Mouse (Mus musculus) lung, postnatal 36 days (tissue): Measurements from ENCODE around the gene Sult3a1.
"Not testable (repeated sequence)": the region's sequence is repeated elsewhere in the genome, so short reads cannot be mapped to it uniquely, and the experiment has no call there.

Experiments used
- DNase-seq: peaks from one replicate; pipeline ENCODE4 v3.0.0; 2022; ENCODE audit warnings: mixed read lengths

Gene Sult3a1

GRCm38 (mm10) chr10:33857421-33857820 is at the start of gene Sult3a1:
Gene Sult3a1 (plus strand): TSS chr10:33857721.
- no peak for DNase-seq

GRCm38 (mm10) chr10:33811807-33812206 is 45.7 kb upstream of the Sult3a1 start:
- DNase-seq = no peak

- no peak for DNase-seq
Measured at GRCm38 (mm10) chr10:33814266-33814665, 43.3 kb upstream of the Sult3a1 start.

DNA sequence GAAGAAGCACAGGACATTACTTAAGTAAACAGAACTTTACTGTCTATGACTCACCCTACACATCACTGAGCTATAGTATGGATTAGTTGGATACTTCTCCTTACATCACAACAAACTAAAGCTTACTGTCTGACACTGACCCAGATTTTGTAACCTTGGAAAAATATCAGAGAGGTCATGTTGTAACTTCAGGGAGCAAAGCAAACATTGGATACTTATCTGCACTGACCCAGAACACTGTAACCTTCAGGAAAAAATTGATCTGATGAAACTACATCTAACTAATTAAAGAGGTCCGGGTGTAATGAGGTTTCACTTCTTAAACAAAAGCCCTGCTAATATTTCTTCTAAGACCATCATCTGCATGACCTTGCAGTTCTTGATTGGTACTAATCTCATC is 40.6 kb upstream of the Sult3a1 start:
- no peak for DNase-seq

DNA sequence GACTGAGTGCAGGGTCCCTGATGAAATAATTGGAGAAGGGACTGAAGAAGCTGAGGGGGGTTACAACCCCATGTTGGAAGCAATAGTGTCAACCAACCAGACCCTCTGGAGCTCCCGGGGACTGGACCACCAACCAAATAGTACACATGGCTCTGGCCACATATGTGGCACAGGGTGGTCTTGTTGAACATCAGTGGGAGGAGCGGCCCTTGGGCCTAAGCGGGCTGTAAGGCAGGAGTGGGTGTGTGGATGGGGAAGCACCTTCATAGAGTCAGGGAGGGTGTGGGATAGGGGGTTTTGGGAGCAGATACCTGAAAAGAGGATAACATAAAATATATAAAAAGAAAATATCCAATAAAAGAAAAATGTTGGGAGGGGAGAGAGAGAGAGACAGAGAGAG is 36.6 kb upstream of the Sult3a1 start:
- no peak for DNase-seq

- no peak for DNase-seq
Measured at GRCm38 (mm10) chr10:33865994-33866393, 8.5 kb downstream of the Sult3a1 start.

DNA sequence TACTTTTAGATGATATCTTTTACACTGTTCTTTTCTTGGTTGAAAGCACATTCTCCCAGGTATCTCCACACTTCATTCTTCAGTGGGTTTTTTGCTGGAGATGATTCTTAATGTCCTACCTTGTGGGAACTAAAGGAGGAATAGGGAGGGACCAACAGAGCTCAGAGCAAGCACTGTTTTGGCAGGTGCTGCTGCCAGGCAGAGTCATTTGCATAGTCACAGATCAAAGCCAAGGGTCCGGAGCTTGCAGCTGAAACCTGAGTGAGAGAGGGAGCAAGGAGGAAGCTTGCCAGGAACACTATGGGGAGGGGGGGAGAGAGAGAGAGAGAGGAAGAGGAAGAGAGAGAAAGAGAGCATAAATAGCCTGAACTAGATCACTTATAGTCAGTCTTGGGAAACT is 12.9 kb downstream of the Sult3a1 start:
- DNase-seq = no peak

DNA sequence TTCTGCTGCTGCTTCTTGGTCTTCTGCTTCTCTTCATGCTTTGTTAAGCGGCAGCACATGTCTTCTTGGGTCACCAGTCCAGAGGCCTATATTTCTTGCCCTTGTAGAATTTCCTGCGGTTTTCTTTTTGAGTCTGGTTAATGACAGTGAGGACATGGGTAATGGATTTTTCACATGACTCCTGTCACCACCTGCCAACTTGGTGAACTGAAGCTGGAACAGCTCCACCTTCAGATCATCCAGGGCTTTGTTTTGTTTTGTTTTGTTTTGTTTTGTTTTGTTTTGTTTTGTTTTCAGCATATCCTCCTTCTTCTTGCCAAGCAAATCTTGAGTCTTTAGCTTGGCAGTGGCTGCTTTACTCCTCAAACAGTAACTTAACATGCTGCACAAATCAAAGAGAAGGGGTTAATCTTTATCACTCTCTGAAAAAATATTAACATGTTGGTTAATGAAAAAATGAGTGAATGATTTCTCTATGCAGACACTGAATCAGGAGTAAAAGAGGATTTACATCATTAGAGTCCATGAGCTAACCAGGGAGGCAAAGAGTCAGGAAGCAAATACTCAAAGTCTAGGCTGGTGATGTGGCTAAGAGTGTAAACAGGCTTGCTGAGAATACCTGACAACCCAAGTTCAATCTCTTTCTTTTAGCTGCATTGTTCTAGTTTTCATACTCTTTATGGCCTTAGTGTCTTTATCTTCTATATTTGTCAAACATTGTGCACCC is 15.3 kb downstream of the Sult3a1 start:
- DNase-seq = no peak

DNA sequence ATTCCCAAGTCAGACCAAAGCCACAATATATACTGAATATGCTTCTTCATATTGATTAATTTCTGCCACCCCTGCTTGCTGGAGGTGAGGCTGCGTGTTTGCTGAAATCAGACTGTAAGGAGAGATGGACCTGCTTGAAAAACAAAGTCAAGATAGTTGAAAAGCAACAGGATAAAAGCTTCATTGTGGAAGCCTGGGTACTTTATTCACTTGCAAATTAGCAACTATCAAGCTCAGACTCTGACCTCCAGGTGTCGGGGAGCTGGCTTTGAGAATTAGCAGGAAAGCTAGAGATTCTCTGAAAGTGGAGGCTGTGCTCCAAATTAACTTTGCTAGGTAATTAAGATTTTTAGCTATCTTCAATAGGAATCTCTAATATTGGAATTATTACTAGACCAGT is 24.9 kb downstream of the Sult3a1 start:
- not testable (repeated sequence) for DNase-seq

- not testable (repeated sequence) for DNase-seq
Measured at GRCm38 (mm10) chr10:33901520-33901919, 44.0 kb downstream of the Sult3a1 start.

DNA sequence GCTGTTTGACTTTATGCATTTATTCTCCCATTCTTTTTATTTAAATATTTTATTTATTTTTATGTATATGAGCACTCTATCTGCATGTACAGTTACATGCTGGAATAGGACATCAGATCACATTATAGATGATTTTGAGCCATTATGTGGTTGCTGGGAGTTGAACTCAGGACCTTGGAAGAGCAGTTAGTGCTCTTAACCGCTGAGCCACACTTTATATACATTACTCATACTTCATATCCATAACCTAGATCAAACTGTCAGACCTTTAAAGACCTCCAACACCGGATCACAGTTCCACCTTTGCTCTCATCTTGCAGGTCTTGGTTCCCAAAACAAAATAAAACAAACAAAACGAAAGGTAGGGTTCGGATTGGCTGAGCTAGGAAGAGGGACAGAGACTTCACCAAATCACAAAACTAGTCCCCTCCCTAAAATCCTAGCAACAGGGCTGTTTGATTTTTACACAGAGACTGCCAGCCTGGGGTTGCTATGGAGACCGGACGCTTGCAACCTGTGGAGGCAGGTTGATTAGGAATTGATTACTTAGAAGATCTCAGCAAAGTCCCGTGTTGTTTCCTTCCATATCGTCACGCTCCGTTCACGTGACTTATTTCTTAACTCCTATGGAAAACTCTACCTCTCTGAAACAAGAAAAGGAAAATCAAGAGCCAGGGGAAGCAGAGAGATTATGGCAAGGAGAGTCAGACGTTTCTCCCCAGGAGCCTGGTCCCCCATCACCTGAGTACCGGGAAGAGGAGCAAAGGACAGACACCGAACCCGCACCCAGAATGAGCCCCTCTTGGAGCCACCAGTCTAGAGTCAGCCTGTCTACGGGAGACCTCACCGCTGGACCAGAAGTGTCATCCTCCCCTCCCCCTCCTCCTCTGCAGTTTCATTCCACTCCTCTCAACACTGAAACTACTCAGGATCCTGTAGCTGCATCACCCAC is 47.3 kb downstream of the Sult3a1 start, which contains the start of gene Rsph4a:
Gene Rsph4a (plus strand): TSS at position 582 of the 952 bp plus-strand sequence.
- DNase-seq = peak; percentile 53

- no peak for DNase-seq
Measured at GRCm38 (mm10) chr10:33905489-33905888, 48.0 kb downstream of the Sult3a1 start.
